Mouse (Mus musculus): ENCODE measurements at regions not wholly inside any gene's neighbourhood (a gene's known extent, or its start where the extent isn't known, plus 50 kb on each side); places are given as distances from the start of the nearest gene placed in this dataset.

DNA sequence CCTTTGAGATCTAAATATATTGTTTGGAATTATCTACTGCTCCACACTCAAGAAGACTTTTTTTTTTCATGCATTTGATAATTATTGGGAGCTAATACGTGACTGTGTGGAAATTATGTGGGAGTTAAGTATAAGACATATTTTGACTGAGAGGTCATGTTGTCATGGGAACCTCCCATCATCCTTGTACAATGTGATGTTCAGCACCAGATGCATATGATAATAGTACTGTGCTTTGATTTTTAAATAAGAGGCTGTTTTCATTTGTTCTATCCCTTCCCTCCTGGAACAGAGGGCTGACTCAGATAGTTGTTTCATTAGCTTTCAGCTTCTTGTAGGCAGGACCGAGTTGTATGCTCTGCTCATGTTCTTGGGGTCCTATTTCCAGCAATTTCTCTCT lies 190.6 kb upstream of the Malrd1 start:
- ChIA-PET CTCF (interaction anchor here in 1 of 4 experiments (0.7 kb wide), 1 partner anchor 1959 kb away, joined by 3 read pairs; no protein-coding TSS in a partner anchor), POLR2A (no interaction called here)

DNA sequence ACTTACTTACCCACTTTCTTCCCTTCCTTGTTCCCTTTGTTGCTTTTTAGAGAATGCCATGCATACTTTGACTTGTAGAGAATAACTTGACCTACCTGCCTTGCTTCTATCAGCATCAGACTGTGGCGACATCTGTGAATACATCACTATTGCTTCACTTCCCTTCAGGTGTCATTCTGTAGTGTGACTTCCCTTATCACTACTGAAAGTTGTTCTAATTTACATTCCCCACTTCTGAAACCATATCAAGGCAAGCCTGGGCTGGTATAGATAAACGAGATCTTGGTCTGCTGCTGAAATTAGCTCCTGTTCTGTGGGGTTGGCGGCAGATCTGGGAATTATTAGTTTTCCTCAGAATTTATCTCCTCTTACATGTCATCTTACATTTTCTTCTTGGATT lies 178.3 kb upstream of the Malrd1 start:
- ChIA-PET POLR2A (no interaction called here), CTCF (no interaction called here)

Data from embryonic stem cell, embryonic (primary cell).